In genomic region chr15:31342001-31342400, GRCm38 (mm10) we compare ENCODE assay signal across 12 mouse cellular contexts. TPM values are rescaled to one million over a fixed set of nuclear protein-coding genes. Genes with fewer than 3 reads are reported as not detected.
DNase-seq lines count a peak whose midpoint lies in the region; TF ChIP-seq lines count a peak whose summit lies in the region.
"Had no signal": no experiment of that assay in that cellular context is flagged by ENCODE, and none has a peak within 500 bp of the region (broad histone marks: within the 10 kb centered on the region; RNA-seq: fewer than 3 reads in every experiment).

No protein-coding gene starts in this region.

- intact Hi-C loops in left cerebral cortex, adult 2 months (cut with DNase I): no loop called here

- peaks cover 18% of the 10 kb centered on the region for H3K4me1 ChIP-seq in cortical plate, adult 2 months (ENCODE audit: control insufficient read depth, insufficient read depth, low read length)
- H3K4me1 ChIP-seq: hindbrain, embryonic 12.5 days had no signal

- TF ChIP-seq CTCF in left cerebral cortex, adult 2 months (IDR thresholded peaks at IDR 0.05): no peak
- TF ChIP-seq CTCF in cortical plate, adult 2 months (IDR thresholded peaks at IDR 0.05; ENCODE audit: extremely low read depth, insufficient read depth, low read length): no peak

- TF ChIP-seq POLR2A in cortical plate, adult 2 months (IDR thresholded peaks at IDR 0.05; ENCODE audit: extremely low read depth, insufficient read depth, low read length): no peak

- H3K27ac ChIP-seq in left cerebral cortex, adult 2 months: peak overlapping the region; percentile 70
- peak overlapping the region; percentile 43; the same call in 1 of the 2 replicates for H3K27ac ChIP-seq in cortical plate, adult 2 months (ENCODE audit: insufficient read depth, low read length)
- H3K27ac ChIP-seq: hindbrain, embryonic 12.5 days; limb, embryonic 15.5 days; neural tube, embryonic 12.5 days had no signal

- DNase-seq in heart, adult 8-10 months (ENCODE audit: low spot score): peak; percentile 25
- DNase-seq in heart, adult 9 months (ENCODE audit: low spot score in 2 of 2): no peak
- DNase-seq in left cerebral cortex, adult 2 months (ENCODE audit: extremely low spot score in 1 of 2, low spot score in 2 of 2): no peak
- DNase-seq in left cerebral cortex, adult 8-10 months (ENCODE audit: low spot score in 2 of 2): no peak
- peak; percentile 12 for DNase-seq in 3T3-L1 (ENCODE audit: low read depth, low spot score)
- DNase-seq in frontal cortex, postnatal 36 days (ENCODE audit: low spot score in 2 of 2): no peak
- no peak for DNase-seq in right cerebral cortex, postnatal 4 days
- DNase-seq: layer of hippocampus, adult 9-11 months had no signal

- H3K4me3 ChIP-seq in left cerebral cortex, adult 2 months: no peak overlapping the region
- H3K4me3 ChIP-seq in cortical plate, adult 2 months (ENCODE audit: insufficient read depth, low read length): no peak overlapping the region
- H3K4me3 ChIP-seq: hindbrain, embryonic 12.5 days; limb, embryonic 15.5 days; neural tube, embryonic 12.5 days had no signal

RNA-seq across cellular contexts. Expression of gene Ankrd33b, which starts 25.5 kb away (rescaled TPM):
- 10 to 100 TPM; 26.4 to 31.4 (median 29.1) TPM for total RNA-seq in heart, adult 8-10 months (2022)
- total RNA-seq in left cerebral cortex, adult 2 months (2021): 10 to 100 TPM; 79.6 to 93.7 TPM
- total RNA-seq in left cerebral cortex, adult 8-10 months (2022): 10 to 100 TPM; 61.4 to 76.2 (median 72.9) TPM
- polyA plus RNA-seq in cortical plate, adult 2 months (2012; rRNA removed): 33.9 and 34.5 TPM in 2 replicates

Comparison
In these comparisons a context has a peak if more than half of its experiments do, and no peak if none do; other contexts are left out.
1. DNase-seq: peak in heart, adult 8-10 months (single experiment) and 3T3-L1 (single experiment); none in heart, adult 9 months (0 of 2), left cerebral cortex, adult 2 months (0 of 2), left cerebral cortex, adult 8-10 months (0 of 2), frontal cortex, postnatal 36 days (0 of 2) and right cerebral cortex, postnatal 4 days (single experiment).